Mouse (Mus musculus): ENCODE data around the gene Ptprj. TPM values are rescaled to one million over a fixed set of nuclear protein-coding genes. Genes with fewer than 3 reads are reported as not detected.
A peak's percentile ranks its signal among the peaks of the same experiment; 100 is the strongest.

The Ptprj gene
- total RNA-seq, 1 experiment from 2014 or later: 31.8 TPM

- peak in 1 of 2 experiments; percentile 5; a peak in 1 of 4 replicates for ATAC-seq (replicated peaks in 1 of 2; ENCODE audit: insufficient read depth in 1 of 2, low FRiP score in 2 of 2, low TSS enrichment in 1 of 2, low read depth in 1 of 2, poor library complexity in 2 of 2, severe bottlenecking in 2 of 2)
These were observed 13.5 kb downstream of the Ptprj start for GRCm38 (mm10) chr2:90566773-90567528.

GRCm38 (mm10) chr2:90566046-90566445 lies 14.4 kb downstream of the Ptprj start:
- ATAC-seq (replicated peaks in 1 of 2; ENCODE audit: insufficient read depth in 1 of 2, low FRiP score in 2 of 2, low TSS enrichment in 1 of 2, low read depth in 1 of 2, poor library complexity in 2 of 2, severe bottlenecking in 2 of 2): peak; percentile 56 to 69; a peak in 3 of 4 replicates

DNA sequence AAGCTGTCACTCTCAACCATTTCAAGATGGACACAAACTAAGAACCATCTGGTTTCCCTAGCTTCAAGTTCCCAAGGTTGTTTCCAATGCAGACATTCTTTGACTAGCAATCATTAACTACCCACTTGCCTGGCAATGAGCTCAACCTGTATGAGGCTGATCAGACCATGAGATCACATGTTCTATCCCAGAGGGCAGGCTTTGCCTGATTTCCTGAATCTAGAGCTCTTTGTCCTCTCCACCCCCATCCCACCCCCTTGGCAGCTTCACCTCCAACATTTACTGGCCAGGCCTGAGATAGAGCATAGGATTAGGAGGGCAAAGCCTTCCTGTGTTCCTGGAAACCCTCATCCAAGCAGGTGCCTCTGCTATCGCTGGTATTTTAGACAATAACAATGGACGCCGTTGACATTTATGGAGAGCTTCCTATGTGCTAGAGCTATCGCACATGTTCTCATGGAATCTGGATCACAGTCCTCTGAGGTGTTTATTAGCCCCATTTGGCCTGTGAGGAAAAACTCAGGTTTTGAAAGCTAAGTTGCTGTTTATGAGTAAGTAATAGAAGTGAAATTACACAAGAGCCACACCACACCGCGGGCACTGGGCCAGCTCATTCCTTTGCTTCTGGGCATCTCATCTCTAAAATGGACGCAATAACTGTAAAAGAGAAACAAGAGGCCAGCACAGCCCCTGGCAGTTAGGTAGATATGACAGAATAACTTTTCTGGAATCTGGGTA lies 15.1 kb downstream of the Ptprj start:
- ATAC-seq (replicated peaks in 1 of 2; ENCODE audit: insufficient read depth in 1 of 2, low FRiP score in 2 of 2, low TSS enrichment in 1 of 2, low read depth in 1 of 2, poor library complexity in 2 of 2, severe bottlenecking in 2 of 2): no peak

GRCm38 (mm10) chr2:90564552-90564951 lies 15.9 kb downstream of the Ptprj start:
- no peak for ATAC-seq (replicated peaks in 1 of 2; ENCODE audit: insufficient read depth in 1 of 2, low FRiP score in 2 of 2, low TSS enrichment in 1 of 2, low read depth in 1 of 2, poor library complexity in 2 of 2, severe bottlenecking in 2 of 2)

DNA sequence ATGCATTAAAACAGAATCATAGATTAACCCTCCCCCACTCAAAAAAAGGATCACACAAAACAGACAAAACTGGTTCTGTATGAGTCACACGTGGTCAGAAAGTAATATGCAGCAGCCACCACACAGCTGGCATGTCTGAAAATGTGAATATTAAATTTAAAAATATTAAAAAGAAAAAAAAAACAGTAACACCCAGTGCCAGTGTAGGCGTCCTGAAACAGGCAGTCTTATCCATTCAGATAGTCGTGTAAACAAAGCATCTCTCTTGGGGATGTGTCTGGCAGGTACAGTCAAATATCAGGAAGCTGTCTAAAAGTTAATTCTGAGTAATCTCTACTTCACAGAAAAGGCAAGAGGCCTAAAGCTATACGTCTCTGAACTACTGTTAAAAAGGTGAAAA lies 17.3 kb downstream of the Ptprj start:
- no peak for ATAC-seq (replicated peaks in 1 of 2; ENCODE audit: insufficient read depth in 1 of 2, low FRiP score in 2 of 2, low TSS enrichment in 1 of 2, low read depth in 1 of 2, poor library complexity in 2 of 2, severe bottlenecking in 2 of 2)

GRCm38 (mm10) chr2:90562126-90562670 lies 18.2 kb downstream of the Ptprj start:
- 0 out of 4 replicates have a peak, but pooled peaks of 1 of the 2 experiments have one; percentile 9 for ATAC-seq (replicated peaks in 1 of 2; ENCODE audit: insufficient read depth in 1 of 2, low FRiP score in 2 of 2, low TSS enrichment in 1 of 2, low read depth in 1 of 2, poor library complexity in 2 of 2, severe bottlenecking in 2 of 2)

GRCm38 (mm10) chr2:90560197-90560843 lies 20.1 kb downstream of the Ptprj start:
- peak in 1 of 2 experiments; percentile 41; a peak in 2 of 4 replicates for ATAC-seq (replicated peaks in 1 of 2; ENCODE audit: insufficient read depth in 1 of 2, low FRiP score in 2 of 2, low TSS enrichment in 1 of 2, low read depth in 1 of 2, poor library complexity in 2 of 2, severe bottlenecking in 2 of 2)

- peak; percentile 22 to 35; a peak in 3 of 4 replicates for ATAC-seq (replicated peaks in 1 of 2; ENCODE audit: insufficient read depth in 1 of 2, low FRiP score in 2 of 2, low TSS enrichment in 1 of 2, low read depth in 1 of 2, poor library complexity in 2 of 2, severe bottlenecking in 2 of 2)
These were observed 20.7 kb downstream of the Ptprj start for GRCm38 (mm10) chr2:90559688-90560196.

GRCm38 (mm10) chr2:90559015-90559687 lies 21.3 kb downstream of the Ptprj start:
- ATAC-seq (replicated peaks in 1 of 2; ENCODE audit: insufficient read depth in 1 of 2, low FRiP score in 2 of 2, low TSS enrichment in 1 of 2, low read depth in 1 of 2, poor library complexity in 2 of 2, severe bottlenecking in 2 of 2): no peak

GRCm38 (mm10) chr2:90558361-90558760 lies 22.1 kb downstream of the Ptprj start:
- ATAC-seq (replicated peaks in 1 of 2; ENCODE audit: insufficient read depth in 1 of 2, low FRiP score in 2 of 2, low TSS enrichment in 1 of 2, low read depth in 1 of 2, poor library complexity in 2 of 2, severe bottlenecking in 2 of 2): no peak

DNA sequence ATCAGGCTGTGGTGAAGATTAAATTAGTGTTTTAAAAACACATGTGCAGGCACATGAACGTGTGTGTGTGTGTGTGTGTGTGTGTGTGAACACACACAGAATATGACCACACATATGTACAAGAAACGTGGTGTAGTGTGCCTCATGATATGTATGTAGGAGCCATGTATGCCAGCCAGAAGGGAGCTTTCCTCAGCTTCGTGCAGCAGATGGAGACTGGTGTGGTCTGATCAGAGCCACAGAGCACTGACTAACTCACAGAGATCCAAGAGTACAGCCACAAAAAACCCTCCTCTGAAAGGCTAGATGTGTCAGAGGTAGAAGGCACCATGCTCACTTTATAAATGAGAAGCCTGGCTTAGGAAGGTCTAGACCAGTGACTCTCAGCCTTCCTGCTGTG lies 22.5 kb downstream of the Ptprj start:
- ATAC-seq (replicated peaks in 1 of 2; ENCODE audit: insufficient read depth in 1 of 2, low FRiP score in 2 of 2, low TSS enrichment in 1 of 2, low read depth in 1 of 2, poor library complexity in 2 of 2, severe bottlenecking in 2 of 2): no peak

- no peak for ATAC-seq (replicated peaks in 1 of 2; ENCODE audit: insufficient read depth in 1 of 2, low FRiP score in 2 of 2, low TSS enrichment in 1 of 2, low read depth in 1 of 2, poor library complexity in 2 of 2, severe bottlenecking in 2 of 2)
These were observed 24.7 kb downstream of the Ptprj start for GRCm38 (mm10) chr2:90555744-90556143.

GRCm38 (mm10) chr2:90554806-90555205 lies 25.6 kb downstream of the Ptprj start:
- ATAC-seq (replicated peaks in 1 of 2; ENCODE audit: insufficient read depth in 1 of 2, low FRiP score in 2 of 2, low TSS enrichment in 1 of 2, low read depth in 1 of 2, poor library complexity in 2 of 2, severe bottlenecking in 2 of 2): no peak

DNA sequence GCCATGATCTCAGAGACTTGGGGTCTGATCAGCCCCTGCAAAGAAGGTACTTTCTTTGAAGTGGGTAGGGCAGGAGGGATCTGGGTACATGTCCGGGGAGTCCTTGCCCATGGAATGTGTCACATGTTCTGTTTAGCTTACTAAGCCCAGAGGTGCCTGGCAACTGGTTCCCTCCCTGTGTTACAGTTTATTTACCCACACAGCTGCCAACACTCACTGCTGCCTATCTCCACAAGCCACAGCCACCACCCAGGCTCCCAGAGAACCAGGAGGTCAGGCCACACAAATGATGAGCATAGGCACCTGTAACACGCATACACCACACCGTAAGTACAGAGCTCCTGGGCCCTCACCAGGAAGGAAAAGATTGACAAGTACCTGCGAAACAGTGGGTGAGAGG lies 26.6 kb downstream of the Ptprj start:
- ATAC-seq (replicated peaks in 1 of 2; ENCODE audit: insufficient read depth in 1 of 2, low FRiP score in 2 of 2, low TSS enrichment in 1 of 2, low read depth in 1 of 2, poor library complexity in 2 of 2, severe bottlenecking in 2 of 2): peak; percentile 20 to 51; a peak in 2 of 4 replicates

- no peak for ATAC-seq (replicated peaks in 1 of 2; ENCODE audit: insufficient read depth in 1 of 2, low FRiP score in 2 of 2, low TSS enrichment in 1 of 2, low read depth in 1 of 2, poor library complexity in 2 of 2, severe bottlenecking in 2 of 2)
These were observed 29.8 kb downstream of the Ptprj start for GRCm38 (mm10) chr2:90550656-90551055.

- ATAC-seq (replicated peaks in 1 of 2; ENCODE audit: insufficient read depth in 1 of 2, low FRiP score in 2 of 2, low TSS enrichment in 1 of 2, low read depth in 1 of 2, poor library complexity in 2 of 2, severe bottlenecking in 2 of 2): no peak
These were observed 31.9 kb downstream of the Ptprj start for GRCm38 (mm10) chr2:90548541-90548940.

- no peak for ATAC-seq (replicated peaks in 1 of 2; ENCODE audit: insufficient read depth in 1 of 2, low FRiP score in 2 of 2, low TSS enrichment in 1 of 2, low read depth in 1 of 2, poor library complexity in 2 of 2, severe bottlenecking in 2 of 2)
These were observed 33.3 kb downstream of the Ptprj start for GRCm38 (mm10) chr2:90547144-90547609.
